Mouse (Mus musculus): Measurements from ENCODE around the gene Ldhb. TPM values are rescaled to one million over a fixed set of nuclear protein-coding genes. Genes with fewer than 3 reads are reported as not detected.

Gene Ldhb
- polyA plus RNA-seq, 1 experiment from 2014 or later: 1,022 TPM

DNA sequence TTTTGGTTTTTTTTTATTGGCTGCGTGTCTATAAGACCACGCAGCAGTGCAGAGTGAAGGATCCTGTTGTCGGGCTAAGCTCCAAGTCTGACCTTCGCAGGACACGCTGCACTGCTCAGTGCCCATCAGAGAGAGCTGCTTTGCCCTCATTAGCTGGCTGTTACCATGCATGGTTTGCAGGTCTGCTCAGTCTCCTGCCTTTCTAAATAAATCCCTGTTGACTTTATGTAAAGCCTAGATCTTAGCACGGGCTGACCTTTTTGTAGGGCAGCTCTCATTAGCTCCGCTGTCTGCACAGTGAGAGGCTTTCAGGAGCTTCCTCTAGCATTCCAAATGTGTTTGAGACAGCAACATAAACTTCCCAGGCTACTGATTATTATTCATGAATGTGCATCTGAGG is 49.7 kb downstream of the Ldhb start:
- Histone ChIP-seq H3K9ac (replicated peaks; ENCODE audit: low read length) (no peak overlapping the region), H3K4me3 (ENCODE audit: low read length) (no peak overlapping the region), H3K36me3 (ENCODE audit: insufficient read depth, low read length) (no peaks in the 10 kb centered on the region), H3K4me2 (replicated peaks; ENCODE audit: low read depth, low read length) (no peak overlapping the region), H3K27me3 (ENCODE audit: insufficient read depth, low read length) (no peaks in the 10 kb centered on the region), H3K27ac (ENCODE audit: low read length) (no peak overlapping the region), H3K4me1 (ENCODE audit: insufficient read depth, low read length) (no peaks in the 10 kb centered on the region), H3K9me3 (ENCODE audit: low read length) (no peaks in the 10 kb centered on the region)
- ATAC-seq (ENCODE audit: low FRiP score, low TSS enrichment): no peak
- 55% methylated on average over 7 of the region's 7 CpGs for WGBS

DNA sequence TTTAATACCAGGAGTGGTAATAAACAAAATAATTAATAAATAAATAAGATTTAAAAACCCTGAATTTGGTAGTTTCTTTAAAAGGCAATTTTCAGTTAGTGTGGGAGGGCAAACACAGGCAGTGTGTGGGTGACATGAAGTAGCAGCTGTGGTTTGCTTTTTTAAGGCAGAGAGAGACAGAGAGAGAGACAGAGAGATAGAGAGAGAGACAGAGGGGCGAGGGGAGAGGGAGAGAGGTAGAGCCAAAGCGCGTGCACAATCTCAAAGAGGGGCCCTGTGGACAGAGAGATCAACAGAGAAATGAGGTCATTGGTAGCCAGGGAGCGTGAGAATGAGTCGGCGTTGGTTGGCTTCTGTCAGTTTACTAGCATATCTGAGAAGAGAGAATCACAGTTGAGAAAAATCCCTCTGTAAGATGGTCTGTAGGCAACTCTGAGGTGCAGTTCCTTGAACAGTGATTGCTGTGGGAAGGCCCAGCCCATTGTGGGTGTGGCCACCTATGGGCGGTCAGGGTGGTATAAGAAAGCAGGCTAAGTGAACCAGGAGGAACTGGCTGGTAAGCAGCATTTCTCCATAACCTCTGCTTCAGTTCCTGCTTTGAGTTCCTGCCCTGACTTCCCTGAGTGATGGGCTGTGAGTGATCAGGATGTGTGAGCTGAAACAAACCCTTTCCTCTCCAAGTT is 52.3 kb downstream of the Ldhb start:
- peak; percentile 77 for ATAC-seq (ENCODE audit: low FRiP score, low TSS enrichment)
- no peaks in the 10 kb centered on the region for H3K27me3 ChIP-seq (ENCODE audit: insufficient read depth, low read length)
- no peaks in the 10 kb centered on the region for H3K9me3 ChIP-seq (ENCODE audit: low read length)
- no peaks in the 10 kb centered on the region for H3K4me1 ChIP-seq (ENCODE audit: insufficient read depth, low read length)
- no peak overlapping the region for H3K4me3 ChIP-seq (ENCODE audit: low read length)
- 68% methylated on average over 7 of the region's 7 CpGs for WGBS
- H3K9ac ChIP-seq (replicated peaks; ENCODE audit: low read length): no peak overlapping the region
- H3K27ac ChIP-seq (ENCODE audit: low read length): no peak overlapping the region
- no peaks in the 10 kb centered on the region for H3K36me3 ChIP-seq (ENCODE audit: insufficient read depth, low read length)
- H3K4me2 ChIP-seq (replicated peaks; ENCODE audit: low read depth, low read length): no peak overlapping the region

DNA sequence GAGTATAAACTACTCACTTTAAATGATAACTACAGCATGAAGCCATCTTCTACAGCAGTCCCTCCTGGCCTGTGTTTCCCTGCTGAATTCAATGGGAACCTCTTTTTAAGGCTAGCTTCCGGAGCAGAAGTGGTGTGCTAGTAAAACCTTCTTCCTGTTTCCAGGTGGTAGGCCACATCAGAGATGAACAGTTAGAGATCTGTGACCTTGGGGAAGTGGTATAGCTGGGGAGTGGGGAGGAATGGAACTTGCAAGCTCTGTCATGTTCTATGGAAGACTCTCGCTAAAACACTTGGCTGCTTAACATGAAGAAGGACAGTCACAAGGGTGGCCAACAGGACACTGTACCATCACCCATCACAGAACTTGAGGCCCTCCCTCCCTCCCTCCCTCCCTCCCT is 54.4 kb downstream of the Ldhb start:
- Histone ChIP-seq H3K9ac (replicated peaks; ENCODE audit: low read length) (no peak overlapping the region), H3K27ac (ENCODE audit: low read length) (no peak overlapping the region), H3K4me2 (replicated peaks; ENCODE audit: low read depth, low read length) (no peak overlapping the region), H3K9me3 (ENCODE audit: low read length) (no peaks in the 10 kb centered on the region), H3K36me3 (ENCODE audit: insufficient read depth, low read length) (no peaks in the 10 kb centered on the region), H3K27me3 (ENCODE audit: insufficient read depth, low read length) (no peaks in the 10 kb centered on the region), H3K4me3 (ENCODE audit: low read length) (no peak overlapping the region), H3K4me1 (ENCODE audit: insufficient read depth, low read length) (no peaks in the 10 kb centered on the region)
- ATAC-seq (ENCODE audit: low FRiP score, low TSS enrichment): no peak
- 68% methylated on average over 2 of the region's 2 CpGs for WGBS

DNA sequence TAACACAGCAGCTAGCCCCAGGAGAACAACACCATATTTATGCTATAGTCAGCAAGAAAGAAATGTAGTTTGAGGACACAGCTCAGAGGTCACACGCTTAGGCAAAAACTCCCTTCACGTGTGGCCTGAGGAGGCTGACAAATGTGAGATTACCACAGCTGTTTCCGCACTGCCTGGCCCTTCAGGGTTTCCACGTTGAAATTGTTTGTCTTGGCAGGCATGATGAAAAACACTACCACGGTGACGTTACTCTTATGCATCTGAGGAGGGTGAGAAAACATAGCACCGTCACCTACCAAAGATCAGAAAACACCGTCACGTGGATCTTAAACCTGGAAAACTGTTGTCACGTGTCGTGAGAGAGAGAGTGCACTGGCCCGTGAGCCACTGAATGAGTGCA is 56.4 kb downstream of the Ldhb start:
- no peak overlapping the region for H3K4me2 ChIP-seq (replicated peaks; ENCODE audit: low read depth, low read length)
- H3K27ac ChIP-seq (ENCODE audit: low read length): no peak overlapping the region
- H3K9ac ChIP-seq (replicated peaks; ENCODE audit: low read length): no peak overlapping the region
- 57% methylated on average over 12 of the region's 12 CpGs for WGBS
- no peaks in the 10 kb centered on the region for H3K4me1 ChIP-seq (ENCODE audit: insufficient read depth, low read length)
- H3K36me3 ChIP-seq (ENCODE audit: insufficient read depth, low read length): no peaks in the 10 kb centered on the region
- H3K27me3 ChIP-seq (ENCODE audit: insufficient read depth, low read length): no peaks in the 10 kb centered on the region
- H3K9me3 ChIP-seq (ENCODE audit: low read length): no peaks in the 10 kb centered on the region
- ATAC-seq (ENCODE audit: low FRiP score, low TSS enrichment): no peak
- no peak overlapping the region for H3K4me3 ChIP-seq (ENCODE audit: low read length)

Other genes with a start within 250 kb of the Ldhb start
- not detected in 2 replicates for gene Iapp, start 209.5 kb downstream of the Ldhb start, polyA plus RNA-seq (2015; fragmentation: Nextera tagmentation; extraction: Ambion mirVana)
- gene Slco1a5, start 185.0 kb downstream of the Ldhb start, polyA plus RNA-seq (2015; fragmentation: Nextera tagmentation; extraction: Ambion mirVana): 0.17 TPM in 1 of 2 replicates, not detected in the other
- 18.3 and 20.2 TPM in 2 replicates for gene Pyroxd1, start 162.3 kb downstream of the Ldhb start, polyA plus RNA-seq (2015; fragmentation: Nextera tagmentation; extraction: Ambion mirVana)
- gene Recql, start 120.9 kb downstream of the Ldhb start, polyA plus RNA-seq (2015; fragmentation: Nextera tagmentation; extraction: Ambion mirVana): 25.9 and 26.3 TPM in 2 replicates
- 101 TPM in 2 replicates for gene Golt1b, start 120.7 kb downstream of the Ldhb start, polyA plus RNA-seq (2015; fragmentation: Nextera tagmentation; extraction: Ambion mirVana)
- 0.37 and 0.55 TPM in 2 replicates for gene Spx, start 94.5 kb downstream of the Ldhb start, polyA plus RNA-seq (2015; fragmentation: Nextera tagmentation; extraction: Ambion mirVana)
- 0.27 TPM in 2 replicates for gene Gys2, start 34.8 kb downstream of the Ldhb start, polyA plus RNA-seq (2015; fragmentation: Nextera tagmentation; extraction: Ambion mirVana)
- 25.2 and 29.4 TPM in 2 replicates for gene Kcnj8, start 63.7 kb upstream of the Ldhb start, polyA plus RNA-seq (2015; fragmentation: Nextera tagmentation; extraction: Ambion mirVana)
- gene Abcc9, start 194.4 kb upstream of the Ldhb start, polyA plus RNA-seq (2015; fragmentation: Nextera tagmentation; extraction: Ambion mirVana): 6.3 and 7.3 TPM in 2 replicates
- gene Cmas, start 248.7 kb upstream of the Ldhb start, polyA plus RNA-seq (2015; fragmentation: Nextera tagmentation; extraction: Ambion mirVana): 67.2 and 72.8 TPM in 2 replicates